ENCODE assay signal across 8 mouse cellular contexts in the genomic region with DNA sequence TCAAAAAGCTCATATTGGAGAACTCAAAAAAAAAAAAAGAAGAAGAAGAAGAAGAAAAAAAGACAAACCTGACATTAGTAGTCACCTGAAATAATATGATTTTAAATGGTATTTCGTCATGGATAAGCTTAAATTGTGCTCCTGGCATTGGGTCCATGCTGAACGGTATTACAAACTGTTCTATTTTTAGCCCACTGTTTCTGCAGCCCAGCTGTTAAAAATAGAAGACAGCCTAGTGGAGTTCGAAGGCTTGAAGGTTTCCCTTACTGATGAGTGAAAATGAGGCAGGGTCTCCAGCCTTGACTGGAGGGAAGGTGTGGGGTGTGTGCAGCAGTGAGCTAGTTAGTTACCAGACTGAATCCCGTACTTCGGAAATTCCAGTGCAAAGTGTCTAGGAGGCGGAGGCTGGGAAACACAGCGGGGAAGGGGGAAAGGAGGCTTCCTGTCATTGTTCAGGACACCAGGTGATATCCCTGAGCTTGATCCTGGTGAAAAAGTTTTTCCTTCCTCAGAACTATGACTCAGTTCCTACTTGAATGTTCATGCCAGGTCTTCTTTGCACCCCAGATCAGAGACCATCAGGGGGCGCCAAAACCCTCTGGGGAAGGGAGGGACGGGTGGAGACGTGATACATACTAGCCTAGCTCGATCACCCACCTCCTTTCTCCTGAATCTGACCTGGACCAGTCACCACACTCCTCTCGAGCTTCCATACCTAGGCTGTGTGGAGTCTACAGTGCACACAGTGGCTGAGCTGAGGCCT.
DNase-seq lines count a peak whose midpoint lies in the region; ATAC-seq lines count a peak whose summit lies in the region.

No protein-coding gene starts in this region.

- H3K27me3 ChIP-seq in heart, embryonic 12.5 days (replicated peaks), result no peaks in the 10 kb centered on the region

- ATAC-seq in heart, embryonic 12.5 days (ENCODE audit: insufficient number of reproducible peaks, low FRiP score), result peak; percentile 77
- ATAC-seq in activated CD4-positive, CD25-positive, alpha-beta regulatory T cell, adult 4 months, result no peak

- 11% methylated on average over 12 of the region's 12 CpGs for WGBS in heart, embryonic 12.5 days

- H3K27ac ChIP-seq in heart, embryonic 12.5 days (ENCODE audit: poor library complexity, severe bottlenecking), result peak overlapping the region; percentile 94

- DNase-seq in A20 (ENCODE audit: low read depth, low spot score) (peak; percentile 77), MEL-GATA-1-ER (ENCODE audit: extremely low read depth, low read depth) (peak; percentile 26)
- peak; percentile 64 for DNase-seq in embryo, embryonic 11 days
- peak; percentile 74 to 90 for DNase-seq in kidney, postnatal 36 days
- DNase-seq in lung, postnatal 36 days, result peak; percentile 82
- DNase-seq in spleen, adult 18-20 months, result peak; percentile 38 to 74

- no peaks in the 10 kb centered on the region for H3K9me3 ChIP-seq in heart, embryonic 12.5 days (replicated peaks)

- no peaks in the 10 kb centered on the region for H3K36me3 ChIP-seq in heart, embryonic 12.5 days

- H3K4me2 ChIP-seq in heart, embryonic 12.5 days, result peak overlapping the region; percentile 67

- peaks cover 30% of the 10 kb centered on the region for H3K4me1 ChIP-seq in heart, embryonic 12.5 days (replicated peaks)

- H3K9ac ChIP-seq in heart, embryonic 12.5 days, result peak overlapping the region; percentile 62

- H3K4me3 ChIP-seq in heart, embryonic 12.5 days, result peak overlapping the region; percentile 36

Comparison
In these comparisons a context has a peak if more than half of its experiments do, and no peak if none do; other contexts are left out.
1. DNase-seq: peak in every context shown above with its lines; median percentile 82 in kidney, postnatal 36 days; 82 in lung, postnatal 36 days; 77 in A20; 64 in embryo, embryonic 11 days; 56 in spleen, adult 18-20 months; 26 in MEL-GATA-1-ER.